Mouse (Mus musculus) kidney, adult 2 months (tissue): Measurements from ENCODE around the gene Fam221a.

ENCODE experiments used
- CTCF ChIP-seq: fragments of 200-500 bp; conservative IDR thresholded peaks from 2 replicates; pipeline ENCODE4 v1.5.1; 2011; ENCODE audit warnings: low read depth, mild to moderate bottlenecking, control low read depth, low read length, moderate library complexity, mixed read lengths; ENCODE audit not compliant: insufficient read depth, insufficient read length
- POLR2A ChIP-seq: fragments of 200-500 bp; IDR thresholded peaks from one replicate; pipeline ENCODE4 v1.6.1; 2011; ENCODE audit warnings: low read depth, low read length, control low read depth

GRCm38 (mm10) chr6:49397466-49397865, 29.9 kb downstream of the Fam221a start:
- TF ChIP-seq CTCF: 0 out of 2 replicates have a peak, but pooled peaks have one; percentile 15
- no peak for TF ChIP-seq POLR2A
